In genomic region chr16:17928627-17929104, GRCm38 (mm10) we compare ENCODE assay signal across 8 mouse cellular contexts. TPM values are rescaled to one million over a fixed set of nuclear protein-coding genes. Genes with fewer than 3 reads are reported as not detected.
DNase-seq lines count a peak whose midpoint lies in the region; ATAC-seq and TF ChIP-seq lines count a peak whose summit lies in the region.

No protein-coding gene starts in this region.

- peak overlapping the region; percentile 69 for H3K4me3 ChIP-seq in embryonic fibroblast, embryonic 13.5 days (ENCODE audit: insufficient read depth, low read length)
- peak overlapping the region; percentile 87 to 92 for H3K4me3 ChIP-seq in heart, embryonic 14.5 days (ENCODE audit: control insufficient read depth in 1 of 2, insufficient read depth in 1 of 2, low read depth in 1 of 2, low read length in 2 of 2)
- H3K4me3 ChIP-seq in kidney, postnatal 0 days (replicated peaks; ENCODE audit: low read depth, low read length): peak overlapping the region; percentile 78
- peak overlapping the region; percentile 86 for H3K4me3 ChIP-seq in liver, embryonic 16.5 days (ENCODE audit: low read depth, low read length)
- H3K4me3 ChIP-seq in neural tube, embryonic 11.5 days (ENCODE audit: low read depth, low read length): peak overlapping the region; percentile 81

- no peaks in the 10 kb centered on the region for H3K4me1 ChIP-seq in embryonic fibroblast, embryonic 13.5 days (ENCODE audit: control insufficient read depth, insufficient read depth, low read length)
- peaks cover 2 to 6% of the 10 kb centered on the region in 2 experiments; a peak in 2 of 4 replicates for H3K4me1 ChIP-seq in heart, embryonic 14.5 days (ENCODE audit: control insufficient read depth in 2 of 2, insufficient read depth in 2 of 2, low read length in 2 of 2)
- no peaks in the 10 kb centered on the region for H3K4me1 ChIP-seq in kidney, postnatal 0 days (replicated peaks; ENCODE audit: insufficient read depth, low read length)
- H3K4me1 ChIP-seq in liver, embryonic 16.5 days (ENCODE audit: control insufficient read depth, low read depth, low read length): peaks cover 21% of the 10 kb centered on the region
- peaks cover 3% of the 10 kb centered on the region; the same call in 1 of the 2 replicates for H3K4me1 ChIP-seq in neural tube, embryonic 11.5 days (ENCODE audit: control insufficient read depth, insufficient read depth, low read length)

- peak overlapping the region; percentile 86 for H3K9ac ChIP-seq in heart, embryonic 14.5 days (ENCODE audit: low read length)
- H3K9ac ChIP-seq in kidney, postnatal 0 days (ENCODE audit: low read depth, low read length): peak overlapping the region; percentile 85
- H3K9ac ChIP-seq in liver, embryonic 16.5 days (ENCODE audit: low read depth, low read length): peak overlapping the region; percentile 85
- H3K9ac ChIP-seq in neural tube, embryonic 11.5 days (ENCODE audit: low read length): peak overlapping the region; percentile 77

- ATAC-seq in CD4-positive, CD25-positive, alpha-beta regulatory T cell, adult 4 months: peak; percentile 94
- peak; percentile 20; the same call in 1 of the 2 replicates for ATAC-seq in heart, embryonic 14.5 days (ENCODE audit: insufficient number of reproducible peaks, insufficient read depth, low FRiP score, low read depth)
- ATAC-seq in kidney, postnatal 0 days (replicated peaks; ENCODE audit: low FRiP score, low read depth): peak; percentile 84
- peak; percentile 53 for ATAC-seq in liver, embryonic 16.5 days (ENCODE audit: low read depth)
- ATAC-seq in neural tube, embryonic 11.5 days (ENCODE audit: insufficient read depth, low FRiP score, low TSS enrichment): peak; percentile 33; the same call in 1 of the 2 replicates

- no peaks in the 10 kb centered on the region for H3K9me3 ChIP-seq in heart, embryonic 14.5 days (ENCODE audit: control insufficient read depth, low read length)
- H3K9me3 ChIP-seq in kidney, postnatal 0 days (replicated peaks; ENCODE audit: low read length): no peaks in the 10 kb centered on the region
- no peaks in the 10 kb centered on the region for H3K9me3 ChIP-seq in liver, embryonic 16.5 days (replicated peaks; ENCODE audit: control insufficient read depth, low read length)
- no peaks in the 10 kb centered on the region for H3K9me3 ChIP-seq in neural tube, embryonic 11.5 days (ENCODE audit: control insufficient read depth, low read length)

- 0 out of 2 replicates have a peak, but pooled peaks have one; percentile 19 for TF ChIP-seq POLR2A in embryonic fibroblast, embryonic 13.5 days (IDR thresholded peaks at IDR 0.05; ENCODE audit: low read depth, low read length)

- peak overlapping the region; percentile 97 for H3K4me2 ChIP-seq in heart, embryonic 14.5 days (ENCODE audit: low read length)
- peak overlapping the region; percentile 98 for H3K4me2 ChIP-seq in kidney, postnatal 0 days (ENCODE audit: low read length)
- peak overlapping the region; percentile 99 for H3K4me2 ChIP-seq in liver, embryonic 16.5 days (ENCODE audit: low read depth, low read length)
- H3K4me2 ChIP-seq in neural tube, embryonic 11.5 days (ENCODE audit: low read depth): peak overlapping the region; percentile 75

- WGBS in heart, embryonic 14.5 days: 0% methylated on average over 9 of the region's 9 CpGs
- WGBS in kidney, postnatal 0 days: 0% methylated on average over 9 of the region's 9 CpGs
- 0% methylated on average over 9 of the region's 9 CpGs for WGBS in liver, embryonic 16.5 days (ENCODE audit: insufficient replicate concordance)
- WGBS in neural tube, embryonic 11.5 days: 0% methylated on average over 9 of the region's 9 CpGs

- peak overlapping the region; percentile 55 for H3K27ac ChIP-seq in embryonic fibroblast, embryonic 13.5 days (ENCODE audit: insufficient read depth, low read length)
- peak overlapping the region; percentile 39 to 50; a peak in 3 of 4 replicates for H3K27ac ChIP-seq in heart, embryonic 14.5 days (replicated peaks in 1 of 2; ENCODE audit: control insufficient read depth in 1 of 2, insufficient read depth in 1 of 2, low read depth in 2 of 2, low read length in 2 of 2)
- peak overlapping the region; percentile 94 for H3K27ac ChIP-seq in kidney, postnatal 0 days
- peak overlapping the region; percentile 90 for H3K27ac ChIP-seq in liver, embryonic 16.5 days (ENCODE audit: low read length)
- H3K27ac ChIP-seq in neural tube, embryonic 11.5 days (ENCODE audit: low read depth, low read length): peak overlapping the region; percentile 80

- no peak for TF ChIP-seq CTCF in embryonic fibroblast, embryonic 13.5 days (IDR thresholded peaks at IDR 0.05; ENCODE audit: borderline replicate concordance, insufficient read depth, low read length)
- TF ChIP-seq CTCF in kidney, postnatal 0 days (IDR thresholded peaks at IDR 0.05; ENCODE audit: low read depth): peak; percentile 79

- H3K27me3 ChIP-seq in heart, embryonic 14.5 days (ENCODE audit: control insufficient read depth, insufficient read depth, low read length): no peaks in the 10 kb centered on the region
- H3K27me3 ChIP-seq in kidney, postnatal 0 days (ENCODE audit: insufficient read depth, low read length): no peaks in the 10 kb centered on the region
- no peaks in the 10 kb centered on the region for H3K27me3 ChIP-seq in liver, embryonic 16.5 days (ENCODE audit: control insufficient read depth, insufficient read depth, low read depth, low read length)
- no peaks in the 10 kb centered on the region for H3K27me3 ChIP-seq in neural tube, embryonic 11.5 days (ENCODE audit: control insufficient read depth, insufficient read depth, low read length)

- DNase-seq in adrenal gland, postnatal 4 days (ENCODE audit: low spot score in 2 of 2): peak; percentile 35 to 56
- DNase-seq in kidney, postnatal 0 days (ENCODE audit: low spot score): peak; percentile 95
- DNase-seq in neural tube, embryonic 11.5 days (ENCODE audit: low spot score): peak; percentile 79
- DNase-seq in testis, postnatal 10 days (ENCODE audit: low spot score): peak; percentile 85

- H3K36me3 ChIP-seq in heart, embryonic 14.5 days (ENCODE audit: control insufficient read depth, insufficient read depth, low read length): peaks cover 18% of the 10 kb centered on the region
- H3K36me3 ChIP-seq in kidney, postnatal 0 days (ENCODE audit: insufficient read depth, low read length): 0 out of 2 replicates have a peak, but pooled peaks cover 6% of the 10 kb centered on the region
- H3K36me3 ChIP-seq in liver, embryonic 16.5 days (ENCODE audit: control insufficient read depth, insufficient read depth): no peaks in the 10 kb centered on the region
- peaks cover 2% of the 10 kb centered on the region; the same call in 1 of the 2 replicates for H3K36me3 ChIP-seq in neural tube, embryonic 11.5 days (ENCODE audit: control insufficient read depth, insufficient read depth, low read length)

RNA-seq across cellular contexts. Expression of gene Slc25a1, which starts 0.6 kb away (rescaled TPM):
- polyA plus RNA-seq in CD4-positive, CD25-positive, alpha-beta regulatory T cell, adult 4 months (2017; shearing (Covaris generic)): 1 to 10 TPM; 7.9 to 9.5 TPM
- 10 to 100 TPM; 98.4 to 98.6 TPM for total RNA-seq in adrenal gland, postnatal 4 days (2021)
- polyA plus RNA-seq in embryonic fibroblast, embryonic 13.5 days (2011; ENCODE audit: insufficient read length, low read depth, missing spikeins): 77.8 and 111 TPM in 2 replicates
- polyA plus RNA-seq in heart, embryonic 14.5 days (2014; fragmentation: Nextera tagmentation; extraction: Ambion mirVana): 25.4 and 25.5 TPM in 2 replicates
- 116 and 123 TPM in 2 replicates for polyA plus RNA-seq in kidney, postnatal 0 days (2015; fragmentation: Nextera tagmentation; extraction: Ambion mirVana)
- 55.8 and 63.5 TPM in 2 replicates for polyA plus RNA-seq in liver, embryonic 16.5 days (2015; fragmentation: Nextera tagmentation; extraction: Ambion mirVana)
- polyA plus RNA-seq in neural tube, embryonic 11.5 days (2014; fragmentation: Nextera tagmentation; extraction: Ambion mirVana): 127 and 131 TPM in 2 replicates

RNA-seq across cellular contexts. Expression of gene Gsc2, which starts 13.8 kb away (rescaled TPM):
- polyA plus RNA-seq in CD4-positive, CD25-positive, alpha-beta regulatory T cell, adult 4 months (2017; shearing (Covaris generic)): not detected
- total RNA-seq in adrenal gland, postnatal 4 days (2021): not detected
- polyA plus RNA-seq in embryonic fibroblast, embryonic 13.5 days (2011; ENCODE audit: insufficient read length, low read depth, missing spikeins): not detected in 2 replicates
- not detected in 2 replicates for polyA plus RNA-seq in heart, embryonic 14.5 days (2014; fragmentation: Nextera tagmentation; extraction: Ambion mirVana)
- polyA plus RNA-seq in kidney, postnatal 0 days (2015; fragmentation: Nextera tagmentation; extraction: Ambion mirVana): 0.09 TPM in 1 of 2 replicates, not detected in the other
- not detected in 2 replicates for polyA plus RNA-seq in liver, embryonic 16.5 days (2015; fragmentation: Nextera tagmentation; extraction: Ambion mirVana)
- not detected in 2 replicates for polyA plus RNA-seq in neural tube, embryonic 11.5 days (2014; fragmentation: Nextera tagmentation; extraction: Ambion mirVana)

RNA-seq across cellular contexts. Expression of gene Ess2, which starts 17.5 kb away (rescaled TPM):
- 10 to 100 TPM; 32.7 to 53.9 TPM for polyA plus RNA-seq in CD4-positive, CD25-positive, alpha-beta regulatory T cell, adult 4 months (2017; shearing (Covaris generic))
- 10 to 100 TPM; 33.0 to 33.6 TPM for total RNA-seq in adrenal gland, postnatal 4 days (2021)
- polyA plus RNA-seq in embryonic fibroblast, embryonic 13.5 days (2011; ENCODE audit: insufficient read length, low read depth, missing spikeins): 17.5 and 20.7 TPM in 2 replicates
- 25.0 and 27.4 TPM in 2 replicates for polyA plus RNA-seq in heart, embryonic 14.5 days (2014; fragmentation: Nextera tagmentation; extraction: Ambion mirVana)
- 27.6 and 28.1 TPM in 2 replicates for polyA plus RNA-seq in kidney, postnatal 0 days (2015; fragmentation: Nextera tagmentation; extraction: Ambion mirVana)
- 9.1 and 9.4 TPM in 2 replicates for polyA plus RNA-seq in liver, embryonic 16.5 days (2015; fragmentation: Nextera tagmentation; extraction: Ambion mirVana)
- 42.0 and 45.1 TPM in 2 replicates for polyA plus RNA-seq in neural tube, embryonic 11.5 days (2014; fragmentation: Nextera tagmentation; extraction: Ambion mirVana)

RNA-seq across cellular contexts. Expression of gene Tssk2, which starts 30.2 kb away (rescaled TPM):
- polyA plus RNA-seq in CD4-positive, CD25-positive, alpha-beta regulatory T cell, adult 4 months (2017; shearing (Covaris generic)): not detected
- not detected for total RNA-seq in adrenal gland, postnatal 4 days (2021)
- polyA plus RNA-seq in embryonic fibroblast, embryonic 13.5 days (2011; ENCODE audit: insufficient read length, low read depth, missing spikeins): not detected in 2 replicates
- not detected in 2 replicates for polyA plus RNA-seq in heart, embryonic 14.5 days (2014; fragmentation: Nextera tagmentation; extraction: Ambion mirVana)
- polyA plus RNA-seq in kidney, postnatal 0 days (2015; fragmentation: Nextera tagmentation; extraction: Ambion mirVana): not detected in 2 replicates
- polyA plus RNA-seq in liver, embryonic 16.5 days (2015; fragmentation: Nextera tagmentation; extraction: Ambion mirVana): not detected in 2 replicates
- polyA plus RNA-seq in neural tube, embryonic 11.5 days (2014; fragmentation: Nextera tagmentation; extraction: Ambion mirVana): 0.28 TPM in 1 of 2 replicates, not detected in the other

RNA-seq across cellular contexts. Expression of gene Dgcr2, which starts 30.3 kb away (rescaled TPM):
- polyA plus RNA-seq in CD4-positive, CD25-positive, alpha-beta regulatory T cell, adult 4 months (2017; shearing (Covaris generic)): 10 to 100 TPM; 20.2 to 28.9 TPM
- 10 to 100 TPM; 81.6 to 84.4 TPM for total RNA-seq in adrenal gland, postnatal 4 days (2021)
- 46.3 and 53.0 TPM in 2 replicates for polyA plus RNA-seq in embryonic fibroblast, embryonic 13.5 days (2011; ENCODE audit: insufficient read length, low read depth, missing spikeins)
- polyA plus RNA-seq in heart, embryonic 14.5 days (2014; fragmentation: Nextera tagmentation; extraction: Ambion mirVana): 45.1 and 49.7 TPM in 2 replicates
- polyA plus RNA-seq in kidney, postnatal 0 days (2015; fragmentation: Nextera tagmentation; extraction: Ambion mirVana): 57.8 and 65.4 TPM in 2 replicates
- polyA plus RNA-seq in liver, embryonic 16.5 days (2015; fragmentation: Nextera tagmentation; extraction: Ambion mirVana): 19.8 and 21.3 TPM in 2 replicates
- polyA plus RNA-seq in neural tube, embryonic 11.5 days (2014; fragmentation: Nextera tagmentation; extraction: Ambion mirVana): 95.0 and 110 TPM in 2 replicates

Comparison
In these comparisons a context has a peak if more than half of its experiments do, and no peak if none do; other contexts are left out.
1. Peak in every context shown above with its lines: DNase-seq, ATAC-seq, H3K4me3 ChIP-seq and H3K27ac ChIP-seq.
2. ATAC-seq: peak in every context shown above with its lines; median percentile 94 in CD4-positive, CD25-positive, alpha-beta regulatory T cell, adult 4 months; 84 in kidney, postnatal 0 days; 53 in liver, embryonic 16.5 days; 33 in neural tube, embryonic 11.5 days; 20 in heart, embryonic 14.5 days.